Mouse (Mus musculus): Measurements from ENCODE around the gene Elmo1. TPM values are rescaled to one million over a fixed set of nuclear protein-coding genes. Genes with fewer than 3 reads are reported as not detected.

Gene Elmo1
- polyA plus RNA-seq, 1 experiment from 2014 or later = 38.3 TPM

DNA sequence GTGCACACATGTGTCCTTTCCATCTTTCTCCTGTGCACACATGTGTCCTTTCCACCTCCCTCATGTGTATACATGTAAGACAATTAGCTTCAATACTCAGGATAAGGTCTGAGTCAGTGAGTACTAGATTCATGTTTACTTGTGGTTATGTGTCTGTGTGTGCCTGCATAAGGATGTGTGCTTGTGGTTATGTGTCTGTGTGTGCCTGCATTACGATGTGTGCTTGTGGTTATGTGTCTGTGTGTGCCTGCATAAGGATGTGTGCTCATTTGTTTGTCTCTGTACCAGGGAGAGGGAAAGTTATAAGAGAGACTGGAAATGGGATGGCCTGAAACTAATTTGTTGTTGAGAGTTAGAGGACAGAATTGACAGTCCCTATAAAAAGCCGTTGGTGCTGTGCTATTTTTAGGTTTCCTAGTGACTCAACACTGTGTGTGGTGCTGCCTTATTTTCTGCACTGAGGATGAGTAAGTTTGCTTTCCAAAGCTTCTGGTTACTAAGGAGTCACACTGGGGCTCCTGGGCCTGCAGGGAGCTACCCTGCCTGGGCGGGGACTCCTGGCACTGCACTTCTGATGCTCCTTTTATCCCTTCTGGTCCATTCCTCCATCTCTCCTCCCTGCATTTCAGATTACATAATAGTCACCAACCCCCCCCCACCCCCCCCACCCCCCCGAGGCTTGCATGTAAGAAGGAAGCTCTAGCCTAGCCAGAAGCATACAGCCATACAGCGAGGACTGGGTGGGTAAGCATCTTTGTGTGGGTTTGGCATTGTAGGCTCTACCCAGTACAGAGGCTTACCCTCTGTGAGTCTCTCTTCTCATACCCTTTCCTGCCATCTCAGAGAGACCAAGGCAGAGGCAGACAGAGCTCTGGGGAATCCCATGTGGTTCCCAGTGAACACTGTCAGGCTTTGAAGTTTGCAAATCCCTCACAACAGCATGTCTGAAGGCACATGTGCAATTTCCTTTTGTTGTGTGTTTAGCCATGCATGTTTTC, 216.1 kb downstream of the Elmo1 start:
- no peaks in the 10 kb centered on the region for H3K36me3 ChIP-seq (replicated peaks)
- no peaks in the 10 kb centered on the region for H3K27me3 ChIP-seq (replicated peaks)
- H3K4me3 ChIP-seq = no peak overlapping the region
- H3K4me1 ChIP-seq = no peaks in the 10 kb centered on the region
- H3K27ac ChIP-seq = no peak overlapping the region
- no peak overlapping the region for H3K4me2 ChIP-seq
- WGBS = 54% methylated on average over 5 of the region's 5 CpGs
- H3K9me3 ChIP-seq = no peaks in the 10 kb centered on the region
- no peak overlapping the region for H3K9ac ChIP-seq
- ATAC-seq (replicated peaks) = peak; percentile 59; the same call in 1 of the 2 replicates

DNA sequence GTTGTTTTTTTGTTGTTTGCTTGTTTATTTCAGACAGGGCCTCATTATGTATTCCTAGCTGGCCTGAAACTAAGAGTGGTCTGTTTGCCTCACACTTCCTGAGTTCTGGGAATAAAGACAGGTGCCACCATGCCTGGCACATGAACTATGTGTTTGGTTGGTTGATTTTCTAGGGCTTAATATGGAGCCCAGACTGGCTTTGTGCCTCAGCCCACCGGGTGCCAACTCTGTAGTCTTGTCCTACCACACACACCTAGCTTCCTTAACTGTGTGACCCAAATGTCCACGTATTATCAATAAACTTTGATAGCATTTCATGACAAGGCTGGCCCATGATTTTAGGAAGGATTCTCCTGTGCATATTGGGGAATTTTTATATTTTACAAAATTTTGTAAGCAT, 217.0 kb downstream of the Elmo1 start:
- Histone ChIP-seq H3K27ac (no peak overlapping the region), H3K4me2 (no peak overlapping the region), H3K27me3 (replicated peaks) (no peaks in the 10 kb centered on the region), H3K9ac (no peak overlapping the region), H3K9me3 (no peaks in the 10 kb centered on the region), H3K4me1 (0 out of 2 replicates have a peak, but pooled peaks cover 4% of the 10 kb centered on the region), H3K4me3 (no peak overlapping the region), H3K36me3 (replicated peaks) (no peaks in the 10 kb centered on the region)
- ATAC-seq (replicated peaks) = no peak
- 96% methylated on average over 2 of the region's 2 CpGs for WGBS

DNA sequence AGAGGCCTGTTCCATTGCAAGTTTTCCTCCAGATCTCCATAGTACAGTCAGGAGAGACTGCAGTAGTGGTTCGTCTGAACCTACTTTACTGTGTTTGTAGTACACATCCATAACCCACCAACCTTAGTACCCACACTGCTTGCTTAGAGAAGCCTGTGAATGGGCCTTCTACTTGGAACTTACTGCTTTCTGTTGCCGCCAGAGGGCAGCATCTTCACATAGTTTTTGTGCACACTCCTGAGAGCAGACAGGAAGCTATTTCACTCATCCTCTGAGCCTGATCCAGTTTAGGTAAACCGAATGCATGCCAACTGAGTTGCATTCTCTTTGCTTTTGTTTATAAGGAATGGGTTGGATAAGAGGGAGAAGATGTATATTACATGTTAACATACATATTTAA, 221.2 kb downstream of the Elmo1 start:
- no peaks in the 10 kb centered on the region for H3K36me3 ChIP-seq (replicated peaks)
- no peaks in the 10 kb centered on the region for H3K27me3 ChIP-seq (replicated peaks)
- no peak overlapping the region for H3K4me2 ChIP-seq
- peak; percentile 89 for ATAC-seq (replicated peaks)
- no peak overlapping the region for H3K4me3 ChIP-seq
- no peak overlapping the region for H3K27ac ChIP-seq
- 11% methylated on average over 3 of the region's 3 CpGs for WGBS
- H3K9ac ChIP-seq = no peak overlapping the region
- no peaks in the 10 kb centered on the region for H3K9me3 ChIP-seq
- H3K4me1 ChIP-seq = 0 out of 2 replicates have a peak, but pooled peaks cover 5% of the 10 kb centered on the region

GRCm38 (mm10) chr13:20313345-20313744, 222.9 kb downstream of the Elmo1 start:
- Histone ChIP-seq H3K9ac (no peak overlapping the region), H3K4me2 (no peak overlapping the region), H3K4me3 (no peak overlapping the region), H3K9me3 (no peaks in the 10 kb centered on the region), H3K27me3 (replicated peaks) (no peaks in the 10 kb centered on the region), H3K4me1 (0 out of 2 replicates have a peak, but pooled peaks cover 5% of the 10 kb centered on the region), H3K36me3 (replicated peaks) (no peaks in the 10 kb centered on the region), H3K27ac (no peak overlapping the region)
- no peak for ATAC-seq (replicated peaks)
- WGBS = 73% methylated on average over 6 of the region's 6 CpGs

DNA sequence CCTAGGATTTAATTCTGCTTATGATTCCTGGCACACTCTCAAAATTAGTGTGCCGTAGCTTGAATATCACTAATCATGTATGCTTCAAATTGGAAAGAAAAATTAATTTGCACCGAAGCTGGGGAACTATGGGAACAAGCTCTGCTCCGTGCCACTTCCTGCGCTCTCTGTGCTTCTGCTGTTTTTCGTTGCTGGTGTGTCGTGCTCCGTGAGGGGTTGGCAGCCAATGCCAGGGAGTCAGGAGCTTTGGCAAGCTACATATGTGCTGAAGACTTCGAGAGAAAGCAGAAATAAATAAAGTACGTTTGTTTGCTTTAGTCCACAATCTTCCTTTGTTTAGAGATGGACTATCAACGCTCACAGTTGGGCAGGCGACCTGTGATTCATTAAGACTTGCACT, 225.7 kb downstream of the Elmo1 start:
- no peaks in the 10 kb centered on the region for H3K36me3 ChIP-seq (replicated peaks)
- H3K27ac ChIP-seq = no peak overlapping the region
- H3K4me1 ChIP-seq = 0 out of 2 replicates have a peak, but pooled peaks cover 5% of the 10 kb centered on the region
- no peak for ATAC-seq (replicated peaks)
- H3K27me3 ChIP-seq (replicated peaks) = no peaks in the 10 kb centered on the region
- H3K9me3 ChIP-seq = no peaks in the 10 kb centered on the region
- no peak overlapping the region for H3K9ac ChIP-seq
- no peak overlapping the region for H3K4me2 ChIP-seq
- 71% methylated on average over 11 of the region's 11 CpGs for WGBS
- H3K4me3 ChIP-seq = no peak overlapping the region

- H3K4me1 ChIP-seq = no peaks in the 10 kb centered on the region
- no peak overlapping the region for H3K4me2 ChIP-seq
- ATAC-seq (replicated peaks) = no peak
- 38% methylated on average over 3 of the region's 3 CpGs for WGBS
- no peak overlapping the region for H3K9ac ChIP-seq
- no peaks in the 10 kb centered on the region for H3K27me3 ChIP-seq (replicated peaks)
- H3K4me3 ChIP-seq = no peak overlapping the region
- H3K9me3 ChIP-seq = no peaks in the 10 kb centered on the region
- H3K36me3 ChIP-seq (replicated peaks) = no peaks in the 10 kb centered on the region
- H3K27ac ChIP-seq = no peak overlapping the region
Observed at GRCm38 (mm10) chr13:20318615-20319219, 228.3 kb downstream of the Elmo1 start.

GRCm38 (mm10) chr13:20320232-20320631, 229.8 kb downstream of the Elmo1 start:
- Histone ChIP-seq H3K9ac (no peak overlapping the region), H3K9me3 (no peaks in the 10 kb centered on the region), H3K27me3 (replicated peaks) (no peaks in the 10 kb centered on the region), H3K4me3 (no peak overlapping the region), H3K27ac (no peak overlapping the region), H3K4me2 (no peak overlapping the region), H3K36me3 (replicated peaks) (no peaks in the 10 kb centered on the region), H3K4me1 (no peaks in the 10 kb centered on the region)
- 0 out of 2 replicates have a peak, but pooled peaks have one; percentile 38 for ATAC-seq (replicated peaks)
- 83% methylated on average over 5 of the region's 5 CpGs for WGBS

GRCm38 (mm10) chr13:20323478-20323877, 233.1 kb downstream of the Elmo1 start:
- Histone ChIP-seq H3K4me1 (no peaks in the 10 kb centered on the region), H3K4me3 (no peak overlapping the region), H3K9ac (no peak overlapping the region), H3K27ac (no peak overlapping the region), H3K4me2 (no peak overlapping the region), H3K9me3 (no peaks in the 10 kb centered on the region), H3K27me3 (replicated peaks) (no peaks in the 10 kb centered on the region), H3K36me3 (replicated peaks) (no peaks in the 10 kb centered on the region)
- WGBS = 85% methylated on average over 4 of the region's 4 CpGs
- ATAC-seq (replicated peaks) = no peak

- H3K4me2 ChIP-seq = no peak overlapping the region
- no peaks in the 10 kb centered on the region for H3K27me3 ChIP-seq (replicated peaks)
- H3K36me3 ChIP-seq (replicated peaks) = no peaks in the 10 kb centered on the region
- ATAC-seq (replicated peaks) = no peak
- WGBS = 90% methylated on average over 4 of the region's 4 CpGs
- H3K9ac ChIP-seq = no peak overlapping the region
- H3K4me3 ChIP-seq = no peak overlapping the region
- H3K4me1 ChIP-seq = no peaks in the 10 kb centered on the region
- H3K27ac ChIP-seq = no peak overlapping the region
- no peaks in the 10 kb centered on the region for H3K9me3 ChIP-seq
Observed at GRCm38 (mm10) chr13:20327064-20327463, 236.7 kb downstream of the Elmo1 start.

GRCm38 (mm10) chr13:20327975-20328374, 237.6 kb downstream of the Elmo1 start:
- no peaks in the 10 kb centered on the region for H3K27me3 ChIP-seq (replicated peaks)
- H3K4me2 ChIP-seq = no peak overlapping the region
- no peak overlapping the region for H3K9ac ChIP-seq
- no peaks in the 10 kb centered on the region for H3K4me1 ChIP-seq
- 37% methylated on average over 3 of the region's 3 CpGs for WGBS
- H3K4me3 ChIP-seq = no peak overlapping the region
- H3K27ac ChIP-seq = no peak overlapping the region
- ATAC-seq (replicated peaks) = no peak
- H3K9me3 ChIP-seq = no peaks in the 10 kb centered on the region
- H3K36me3 ChIP-seq (replicated peaks) = no peaks in the 10 kb centered on the region

GRCm38 (mm10) chr13:20328672-20329071, 238.3 kb downstream of the Elmo1 start:
- Histone ChIP-seq H3K9me3 (no peaks in the 10 kb centered on the region), H3K27ac (no peak overlapping the region), H3K27me3 (replicated peaks) (no peaks in the 10 kb centered on the region), H3K4me1 (no peaks in the 10 kb centered on the region), H3K4me2 (no peak overlapping the region), H3K9ac (no peak overlapping the region), H3K36me3 (replicated peaks) (no peaks in the 10 kb centered on the region), H3K4me3 (no peak overlapping the region)
- ATAC-seq (replicated peaks) = no peak
- WGBS = 97% methylated on average over 1 of the region's 1 CpGs

DNA sequence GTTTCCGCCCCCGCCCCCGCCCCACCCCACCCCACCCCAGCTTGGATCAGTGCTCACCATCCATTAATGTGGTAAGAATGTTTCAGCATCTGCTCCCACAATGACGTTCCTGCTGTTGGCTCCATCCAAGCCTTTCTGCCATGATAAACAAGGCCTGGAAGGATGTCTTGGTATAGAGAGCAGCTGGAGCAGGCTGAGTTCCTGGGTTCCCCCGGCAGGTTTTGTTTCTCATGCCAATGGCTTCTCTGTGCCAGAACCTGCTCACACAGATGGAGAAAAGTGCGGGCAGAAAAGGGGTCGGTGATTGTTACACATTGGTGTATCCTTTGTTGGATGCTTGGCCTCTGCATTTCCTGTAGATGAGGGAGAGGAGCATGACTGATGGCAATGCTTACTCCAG, 240.6 kb downstream of the Elmo1 start:
- H3K36me3 ChIP-seq (replicated peaks) = no peaks in the 10 kb centered on the region
- no peaks in the 10 kb centered on the region for H3K9me3 ChIP-seq
- H3K27ac ChIP-seq = no peak overlapping the region
- H3K27me3 ChIP-seq (replicated peaks) = no peaks in the 10 kb centered on the region
- 90% methylated on average over 7 of the region's 7 CpGs for whole genome bisulfite sequencing
- H3K9ac ChIP-seq = no peak overlapping the region
- no peak overlapping the region for H3K4me2 ChIP-seq
- no peak for ATAC-seq (replicated peaks)
- no peaks in the 10 kb centered on the region for H3K4me1 ChIP-seq
- no peak overlapping the region for H3K4me3 ChIP-seq
